Mouse (Mus musculus) cortical plate, adult 2 months (tissue): Measurements from ENCODE around the gene Apobec3.

ENCODE experiments used
- CTCF ChIP-seq: fragments of 200-500 bp; IDR thresholded peaks from 2 replicates; pipeline ENCODE4 v1.5.1; 2011; ENCODE audit warnings: mild to moderate bottlenecking, control low read depth, low read length; ENCODE audit not compliant: insufficient read depth; ENCODE audit errors: extremely low read depth
- POLR2A ChIP-seq: fragments of 200-500 bp; IDR thresholded peaks from 2 replicates; pipeline ENCODE4 v1.6.1; 2011; ENCODE audit warnings: mild to moderate bottlenecking, low read length, control low read depth; ENCODE audit not compliant: insufficient read depth; ENCODE audit errors: extremely low read depth

GRCm38 (mm10) chr15:79867260-79868002 is 24.0 kb upstream of the Apobec3 start:
- TF ChIP-seq CTCF, result no peak
- TF ChIP-seq POLR2A, result no peak
